Mouse (Mus musculus) hematopoietic stem cell, adult 5-6 weeks (primary cell): ENCODE measurements around the gene Srebf1. TPM values are rescaled to one million over a fixed set of nuclear protein-coding genes. Genes with fewer than 3 reads are reported as not detected.

Experiments used
- ATAC-seq, 2 experiments: fragments of 125-278 bp in 1 of 2; replicated peaks in 1 of 2; 2 replicates each; pipeline ENCODE4 v1.8.0; 2016 to 2017; ENCODE audit warnings: inconsistent platforms in 2 of 2, mild to moderate bottlenecking in 2 of 2, moderate number of reproducible peaks in 2 of 2, low read depth in 1 of 2, moderate TSS enrichment in 1 of 2; ENCODE audit not compliant: low FRiP score in 2 of 2, poor library complexity in 2 of 2, severe bottlenecking in 2 of 2, insufficient read depth in 1 of 2, low TSS enrichment in 1 of 2
- total RNA-seq: library from RNA; stranded (forward); fragments of 172-1452, 232-1000 nt; gene quantifications from 2 replicates; pipeline ENCODE4 v1.2.3, GENCODE M21; 2017

The Srebf1 gene
- total RNA-seq, 1 experiment from 2014 or later = 63.0 TPM

GRCm38 (mm10) chr11:60175371-60176181 is 46.8 kb downstream of the Srebf1 start:
- ATAC-seq = peak; percentile 39 to 46

- no peak for ATAC-seq
These were observed 48.7 kb downstream of the Srebf1 start for GRCm38 (mm10) chr11:60173606-60174184.

GRCm38 (mm10) chr11:60172074-60172473 is 50.3 kb downstream of the Srebf1 start:
- ATAC-seq = no peak

GRCm38 (mm10) chr11:60168780-60169179 is 53.6 kb downstream of the Srebf1 start:
- ATAC-seq = no peak

GRCm38 (mm10) chr11:60165076-60165475 is 57.3 kb downstream of the Srebf1 start:
- no peak for ATAC-seq

- no peak for ATAC-seq
These were observed 57.9 kb downstream of the Srebf1 start for GRCm38 (mm10) chr11:60164450-60164849.

- 0 out of 4 replicates have a peak, but pooled peaks of 1 of the 2 experiments have one; percentile 29 for ATAC-seq
These were observed 59.0 kb downstream of the Srebf1 start for GRCm38 (mm10) chr11:60163362-60163761.

GRCm38 (mm10) chr11:60162547-60162946 is 59.8 kb downstream of the Srebf1 start:
- ATAC-seq = no peak

- no peak for ATAC-seq
These were observed 61.1 kb downstream of the Srebf1 start for GRCm38 (mm10) chr11:60161146-60161874.

GRCm38 (mm10) chr11:60160454-60161114 is 61.8 kb downstream of the Srebf1 start:
- ATAC-seq = peak; percentile 7 to 19; a peak in 1 of 4 replicates

GRCm38 (mm10) chr11:60159955-60160354 is 62.4 kb downstream of the Srebf1 start:
- ATAC-seq = no peak

- no peak for ATAC-seq
These were observed 64.1 kb downstream of the Srebf1 start for GRCm38 (mm10) chr11:60158271-60158670.

GRCm38 (mm10) chr11:60155690-60156089 is 66.7 kb downstream of the Srebf1 start:
- no peak for ATAC-seq

- ATAC-seq = no peak
These were observed 68.4 kb downstream of the Srebf1 start for GRCm38 (mm10) chr11:60153936-60154335.

GRCm38 (mm10) chr11:60152339-60152738 is 70.0 kb downstream of the Srebf1 start:
- ATAC-seq = peak in 1 of 2 experiments; percentile 17; a peak in 1 of 4 replicates

GRCm38 (mm10) chr11:60150677-60151076 is 71.7 kb downstream of the Srebf1 start:
- no peak for ATAC-seq
